Mouse (Mus musculus) spleen, postnatal 4 days (tissue): ENCODE results near the gene Dcaf10.
"Not testable (repeated sequence)": the region's sequence is repeated elsewhere in the genome, so short reads cannot be mapped to it uniquely, and the experiment has no call there.

Experiments used
- DNase-seq, 2 experiments: peaks; one replicate each; pipeline ENCODE4 v3.0.0; 2022; ENCODE audit warnings: low spot score in 2 of 2

Gene Dcaf10

GRCm38 (mm10) chr4:45393658-45394057 lies 51.8 kb downstream of the Dcaf10 start:
- no peak for DNase-seq

- not testable (repeated sequence) for DNase-seq
Observed at GRCm38 (mm10) chr4:45396211-45396610, 54.3 kb downstream of the Dcaf10 start.

- peak in 1 of 2 experiments; percentile 8 for DNase-seq
Observed at GRCm38 (mm10) chr4:45398315-45398714, 56.4 kb downstream of the Dcaf10 start.

- no peak for DNase-seq
Observed at GRCm38 (mm10) chr4:45399421-45400210, 57.7 kb downstream of the Dcaf10 start.

- DNase-seq: no peak
Observed at GRCm38 (mm10) chr4:45402281-45402680, 60.4 kb downstream of the Dcaf10 start.

- DNase-seq: peak; percentile 84 to 87
Observed at GRCm38 (mm10) chr4:45402878-45403498, 61.1 kb downstream of the Dcaf10 start.

GRCm38 (mm10) chr4:45403499-45403878 lies 61.6 kb downstream of the Dcaf10 start:
- no peak for DNase-seq

GRCm38 (mm10) chr4:45404086-45404485 lies 62.2 kb downstream of the Dcaf10 start:
- DNase-seq: no peak

- no peak for DNase-seq
Observed at GRCm38 (mm10) chr4:45405315-45405714, 63.4 kb downstream of the Dcaf10 start.

GRCm38 (mm10) chr4:45406397-45406796 lies 64.5 kb downstream of the Dcaf10 start:
- DNase-seq: no peak

- peak in 1 of 2 experiments; percentile 22 for DNase-seq
Observed at GRCm38 (mm10) chr4:45407001-45407702, 65.3 kb downstream of the Dcaf10 start.

GRCm38 (mm10) chr4:45407703-45408334 lies 65.9 kb downstream of the Dcaf10 start:
- DNase-seq: peak; percentile 28 to 71

GRCm38 (mm10) chr4:45408427-45409132 lies 66.7 kb downstream of the Dcaf10 start, which contains the start of gene Slc25a51:
Slc25a51 (minus strand) TSS chr4:45408766.
- peak; percentile 87 to 95 for DNase-seq

- peak; percentile 86 to 90 for DNase-seq
Observed at GRCm38 (mm10) chr4:45409270-45409669, 67.4 kb downstream of the Dcaf10 start.

GRCm38 (mm10) chr4:45411181-45411790 lies 69.4 kb downstream of the Dcaf10 start:
- DNase-seq: no peak

GRCm38 (mm10) chr4:45412433-45413192 lies 70.7 kb downstream of the Dcaf10 start:
- DNase-seq: no peak

- DNase-seq: no peak
Observed at GRCm38 (mm10) chr4:45413674-45414338, 71.9 kb downstream of the Dcaf10 start.

GRCm38 (mm10) chr4:45416314-45416713 lies 74.4 kb downstream of the Dcaf10 start:
- no peak for DNase-seq

GRCm38 (mm10) chr4:45418229-45418950 lies 76.5 kb downstream of the Dcaf10 start:
- no peak for DNase-seq
